Mouse (Mus musculus) lung, adult 10 weeks (tissue): ENCODE measurements around the gene AY761185. TPM values are rescaled to one million over a fixed set of nuclear protein-coding genes. Genes with fewer than 3 reads are reported as not detected.

ENCODE experiments used
- polyA plus RNA-seq: library from polyadenylated mRNA; stranded (reverse); fragments of 350-450 nt; fragmentation: Illumina TruSeq; extraction: RNeasy Lipid Tissue Mini Kit (QIAGEN cat#74804); gene quantifications from one replicate; pipeline ENCODE4 v1.2.3, GENCODE M21; 2014; ENCODE audit warnings: low read depth, low replicate concordance; ENCODE audit not compliant: insufficient read depth

The AY761185 gene
- polyA plus RNA-seq = not detected

DNA sequence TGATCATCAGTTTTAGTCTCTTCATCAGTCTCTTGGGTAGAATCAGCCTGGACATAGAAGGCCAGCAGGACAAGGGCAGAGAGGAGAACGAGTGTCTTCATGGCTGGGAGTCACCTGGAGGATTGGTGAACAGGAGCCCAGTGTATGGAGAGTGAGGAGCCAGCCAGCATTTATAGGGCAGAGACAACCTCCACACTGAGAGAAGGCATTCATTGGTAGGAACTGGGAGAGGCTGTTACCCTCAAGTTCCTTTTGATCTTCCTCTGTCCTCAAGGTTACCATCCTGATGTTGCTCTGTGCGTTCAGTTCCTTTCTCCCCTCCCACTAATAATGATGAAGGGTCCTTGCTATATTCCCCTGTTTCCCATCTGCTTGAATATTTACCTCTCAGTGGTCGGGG, at the start of gene AY761185:
Gene AY761185, minus strand, starts transcription at position 101 of the 400 bp plus-strand sequence.

DNA sequence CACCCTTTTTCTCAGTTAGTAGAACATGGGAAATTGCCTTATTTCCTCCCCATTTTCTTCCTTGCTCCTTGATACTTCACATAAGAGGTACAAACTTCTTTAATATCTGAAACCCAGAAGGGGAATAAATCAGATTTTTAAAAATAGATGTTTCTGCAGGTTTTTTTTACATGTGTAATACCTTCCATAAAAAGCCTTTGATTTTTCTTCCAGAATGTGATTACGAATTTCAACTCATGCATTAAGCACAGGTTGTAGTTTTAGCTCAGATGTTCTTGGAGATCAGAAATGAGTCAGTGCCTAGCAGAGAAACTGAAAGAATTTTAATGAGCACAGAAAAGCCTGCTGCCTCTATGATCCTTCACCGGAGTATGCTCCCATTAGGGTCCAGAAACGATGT, 22.5 kb downstream of the AY761185 start, which contains the start of gene Gm6040:
Gene Gm6040, minus strand, starts transcription at position 101 of the 400 bp plus-strand sequence.

DNA sequence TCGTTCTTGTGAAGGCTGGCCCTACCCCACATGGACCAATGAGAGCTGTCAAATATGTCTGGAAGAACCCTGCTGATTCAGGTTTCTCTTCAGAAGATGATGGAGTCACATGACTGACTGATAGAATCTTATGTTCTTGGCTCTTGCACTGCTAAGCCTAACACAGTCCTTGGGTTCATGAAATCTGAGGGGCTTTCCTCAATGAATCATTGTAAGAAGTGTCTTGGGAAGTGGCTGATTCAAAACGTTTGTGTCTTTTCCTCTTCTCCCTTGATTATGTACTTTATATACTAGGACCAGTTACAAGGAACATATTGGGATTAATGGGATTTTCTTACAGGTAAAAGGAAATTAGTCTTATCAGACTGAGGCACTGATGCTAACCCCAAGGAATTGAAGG, 42.0 kb downstream of the AY761185 start, which contains the start of gene Gm15056:
Gene Gm15056, minus strand, starts transcription at position 101 of the 400 bp plus-strand sequence.

Other genes with a start within 250 kb of the AY761185 start
- not detected for gene Defb33, start 52.0 kb downstream of the AY761185 start, polyA plus RNA-seq
- not detected for gene Gm15056, start 42.1 kb downstream of the AY761185 start, polyA plus RNA-seq
- gene Gm6040, start 22.6 kb downstream of the AY761185 start, polyA plus RNA-seq = not detected
- not detected for gene Defa21, start 80.8 kb upstream of the AY761185 start, polyA plus RNA-seq
- not detected for gene Defa23, start 110.3 kb upstream of the AY761185 start, polyA plus RNA-seq
- gene Defa35, start 120.3 kb upstream of the AY761185 start, polyA plus RNA-seq = not detected
- not detected for gene Defa25, start 139.7 kb upstream of the AY761185 start, polyA plus RNA-seq
- not detected for gene Gm14851, start 151.3 kb upstream of the AY761185 start, polyA plus RNA-seq
- gene Defa30, start 189.9 kb upstream of the AY761185 start, polyA plus RNA-seq = not detected
- gene Defa22, start 217.6 kb upstream of the AY761185 start, polyA plus RNA-seq = not detected
- not detected for gene Defa31, start 246.9 kb upstream of the AY761185 start, polyA plus RNA-seq